Mouse (Mus musculus) thymus, postnatal 10 days (tissue): ENCODE results near the gene Cd209b.

ENCODE experiments used
- DNase-seq, 2 experiments: peaks; one replicate each; pipeline ENCODE4 v3.0.0; 2021; ENCODE audit warnings: low spot score in 2 of 2

The Cd209b gene

GRCm38 (mm10) chr8:3926744-3927143 is at the start of gene Cd209b:
Gene Cd209b, minus strand, starts transcription at chr8:3926844.
- DNase-seq = no peak

DNA sequence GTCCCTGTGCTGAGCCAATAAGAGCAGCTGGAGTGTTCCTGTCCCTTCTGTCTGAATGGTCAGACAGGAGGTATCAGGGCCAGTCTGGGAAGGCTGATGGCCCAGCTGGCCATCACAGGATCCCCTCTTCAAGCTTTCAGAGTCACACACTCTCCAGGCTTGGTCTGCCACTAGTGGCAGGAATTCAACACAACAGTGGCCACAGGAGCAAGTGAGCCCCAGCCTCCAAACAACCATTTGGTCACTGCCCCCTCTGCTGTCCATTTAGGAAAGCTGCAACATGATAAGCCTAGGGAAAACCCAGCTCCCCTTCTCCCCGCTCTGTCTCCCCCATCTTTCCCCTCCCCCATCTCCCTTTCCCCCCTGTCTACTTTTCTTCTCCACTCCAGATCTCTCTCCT is 29.4 kb upstream of the Cd209b start:
- no peak for DNase-seq

DNA sequence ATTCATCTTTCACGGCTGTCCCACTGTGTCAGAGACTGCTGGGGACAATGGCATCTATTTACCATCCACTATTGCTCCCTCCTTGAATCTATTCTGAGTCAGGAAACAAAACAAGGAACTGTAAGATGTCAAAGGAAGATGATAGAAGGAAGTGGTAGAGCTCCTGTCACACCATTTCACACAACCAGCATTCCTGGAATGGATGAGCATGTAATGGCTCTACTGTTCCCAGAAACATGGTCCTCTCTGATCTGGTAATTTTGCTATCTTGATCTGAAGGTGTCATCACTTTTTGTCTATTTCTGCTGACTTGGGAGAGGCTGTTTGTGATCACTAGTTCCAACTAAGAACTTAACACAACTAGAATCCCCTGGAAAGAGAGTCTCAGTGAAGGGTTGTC is 28.0 kb upstream of the Cd209b start, which contains the start of gene Cd209c:
Gene Cd209c, minus strand, starts transcription at position 101 of the 400 bp plus-strand sequence.
- DNase-seq = no peak

GRCm38 (mm10) chr8:3940023-3940422 is 13.4 kb upstream of the Cd209b start:
- DNase-seq = no peak

DNA sequence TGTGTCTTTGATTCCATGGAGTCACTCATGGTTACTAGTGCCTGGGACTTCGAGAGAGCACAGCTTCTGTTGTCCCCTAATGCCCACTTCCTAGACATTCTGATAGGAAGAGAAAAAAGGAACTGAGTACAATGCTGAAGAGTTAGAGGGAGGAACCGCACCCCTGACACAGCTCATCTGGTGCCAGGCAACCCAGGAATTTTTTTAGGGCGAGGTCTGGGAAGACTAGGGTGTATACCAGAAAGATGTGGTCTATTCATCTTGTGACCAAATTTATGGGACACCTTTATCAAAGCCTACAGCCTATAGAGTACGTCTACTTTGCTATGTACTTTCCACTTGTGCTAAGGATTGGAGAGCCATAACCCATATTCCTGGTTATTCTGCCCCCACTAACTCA is 48.2 kb downstream of the Cd209b start, which contains the start of gene Cd209d:
Gene Cd209d, minus strand, starts transcription at position 101 of the 400 bp plus-strand sequence.
- DNase-seq = no peak

DNA sequence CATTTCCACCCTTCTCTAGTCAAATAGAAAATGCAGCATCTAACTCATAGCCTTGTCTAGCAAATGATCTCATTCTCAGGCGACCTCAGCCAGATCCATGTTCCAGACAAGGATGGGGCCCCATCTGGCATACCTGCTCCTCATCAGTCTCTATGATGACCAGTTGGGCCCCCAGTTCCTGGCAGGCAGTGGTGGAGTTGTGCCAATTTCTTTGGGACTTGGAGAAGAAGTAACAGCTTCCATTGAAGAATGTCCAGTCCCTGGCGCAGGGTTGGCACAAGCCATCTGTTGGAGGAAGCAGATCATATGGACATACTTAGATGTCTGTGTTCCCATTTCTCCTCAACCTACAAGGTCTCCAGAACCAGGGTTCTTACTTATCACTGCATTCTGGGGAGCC is 50.5 kb downstream of the Cd209b start:
- no peak for DNase-seq
